Mouse (Mus musculus) cerebral cortex, adult 2 months (tissue): ENCODE results near the gene Tceanc2.

Source experiments
- WGBS: fragments of 180-500 bp; shearing (Covaris S2); methylation state at CpG from one replicate; pipeline ENCODE4 v1.1.7; 2018; 5-methylcytosine and 5-hydroxymethylcytosine counted together

The Tceanc2 gene

GRCm38 (mm10) chr4:107126891-107127524 lies 51.9 kb downstream of the Tceanc2 start:
- 84% methylated on average over 13 of the region's 13 CpGs for WGBS

- WGBS = 73% methylated on average over 10 of the region's 10 CpGs
Observed at GRCm38 (mm10) chr4:107126389-107126788, 52.5 kb downstream of the Tceanc2 start.

DNA sequence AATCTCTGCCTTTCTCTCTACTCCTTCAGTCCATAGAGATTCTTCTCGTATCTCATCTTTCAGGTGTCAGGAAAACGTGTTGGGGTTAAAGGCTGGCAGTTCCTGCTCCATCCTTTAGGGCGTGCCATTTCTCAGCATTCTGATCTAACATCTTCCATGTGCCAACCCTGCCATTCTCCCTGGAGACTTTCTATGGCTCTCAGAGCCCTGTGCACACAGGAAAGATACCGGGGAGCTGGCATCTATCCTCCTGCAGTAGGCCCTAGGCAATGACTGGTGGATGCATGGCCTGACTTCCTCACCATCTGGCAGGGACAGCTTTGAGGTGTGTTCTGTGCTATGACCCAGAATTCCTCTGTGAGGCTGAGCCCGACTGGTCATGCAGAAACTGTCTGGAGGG lies 53.8 kb downstream of the Tceanc2 start:
- 57% methylated on average over 5 of the region's 5 CpGs for WGBS

GRCm38 (mm10) chr4:107124376-107124775 lies 54.5 kb downstream of the Tceanc2 start:
- 53% methylated on average over 7 of the region's 7 CpGs for WGBS

DNA sequence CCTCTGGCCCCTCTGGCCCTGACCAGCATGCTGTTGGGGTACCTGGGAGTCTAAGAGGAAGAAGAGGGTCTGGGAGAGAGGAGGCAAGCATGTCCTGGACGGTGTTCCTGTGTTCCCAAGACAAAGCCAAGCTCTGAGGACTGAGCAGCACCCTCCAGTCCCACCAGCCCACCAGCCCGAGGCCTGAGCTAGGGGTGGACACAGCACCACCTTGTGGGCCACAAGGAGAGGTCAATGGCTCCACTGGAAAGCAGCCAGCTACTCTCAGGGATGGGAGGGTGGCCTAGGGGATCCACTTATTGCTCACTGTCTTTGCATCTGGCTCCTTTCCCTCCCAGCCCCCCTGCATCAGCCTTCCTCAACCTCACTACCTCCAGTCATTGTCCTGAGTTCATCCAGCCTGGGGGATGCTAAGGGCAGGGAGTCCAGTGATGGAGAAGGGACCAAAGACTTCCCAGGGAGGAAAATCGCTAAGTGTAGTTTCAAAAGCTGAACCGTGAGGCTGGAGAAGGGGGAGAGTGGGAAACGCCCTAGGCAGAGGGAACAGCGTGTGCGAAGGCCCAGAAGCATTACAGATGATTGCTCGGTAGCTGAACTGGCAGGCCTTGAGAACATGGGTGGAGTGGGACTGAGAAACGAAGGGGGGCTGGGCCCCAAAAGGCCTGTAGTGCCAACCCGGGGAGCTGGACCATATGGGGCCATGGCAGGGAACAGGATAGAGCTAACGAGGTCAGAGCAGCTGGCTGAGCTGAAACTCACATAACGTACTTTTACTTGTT lies 57.6 kb downstream of the Tceanc2 start:
- 71% methylated on average over 12 of the region's 12 CpGs for WGBS

DNA sequence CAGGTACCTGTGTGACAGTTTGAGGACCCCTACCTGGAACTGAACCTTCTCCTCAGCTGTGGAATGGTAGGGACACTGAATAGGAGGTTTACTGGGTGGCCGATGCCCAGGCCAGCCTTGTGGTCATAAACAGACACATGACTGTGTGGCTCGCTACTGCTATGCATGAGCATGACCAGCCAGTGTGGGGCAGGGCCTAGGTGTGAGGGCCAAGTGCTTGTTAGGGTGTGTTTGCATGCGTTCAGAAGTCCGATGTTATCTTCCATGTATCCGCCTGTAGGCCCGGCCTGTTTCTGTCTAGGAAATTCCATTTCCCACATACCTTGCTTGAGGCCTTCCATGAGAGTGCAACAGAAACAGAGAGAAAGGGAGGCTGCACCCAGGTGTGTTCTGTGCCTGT lies 58.2 kb downstream of the Tceanc2 start:
- WGBS = 95% methylated on average over 6 of the region's 6 CpGs

GRCm38 (mm10) chr4:107119056-107119455 lies 59.9 kb downstream of the Tceanc2 start:
- 69% methylated on average over 4 of the region's 4 CpGs for WGBS

DNA sequence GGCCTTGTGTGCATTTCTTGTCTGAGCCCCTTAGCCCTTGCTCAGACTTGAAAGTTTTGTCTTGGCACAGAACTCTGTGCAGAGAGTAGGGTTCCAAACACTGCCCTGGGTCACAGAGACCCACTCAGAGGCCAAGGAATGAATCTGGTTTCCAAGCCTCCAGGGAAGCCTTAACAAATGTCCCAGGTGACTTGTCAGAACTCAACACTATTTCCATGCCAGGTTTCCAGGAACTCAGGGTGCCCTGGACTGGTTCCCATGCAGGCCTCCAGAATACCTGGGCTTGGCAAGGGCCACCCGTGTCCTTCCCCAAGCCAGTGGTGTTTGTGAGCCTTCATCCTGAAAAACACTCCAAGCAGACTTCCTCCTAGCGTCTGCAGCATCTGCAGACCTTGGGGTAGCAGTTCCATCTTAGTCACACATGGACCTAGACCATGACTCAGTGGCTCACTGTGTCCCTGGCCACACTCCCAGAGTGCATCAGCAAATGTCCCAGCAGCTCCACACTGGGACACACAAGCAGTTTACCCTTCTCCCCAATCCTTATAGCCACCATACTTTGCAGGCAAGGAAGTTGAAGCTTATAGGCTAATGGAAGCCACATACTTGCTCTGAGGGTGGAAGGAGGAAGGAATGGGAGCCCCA lies 61.1 kb downstream of the Tceanc2 start:
- WGBS = 75% methylated on average over 2 of the region's 2 CpGs

- 81% methylated on average over 8 of the region's 8 CpGs for WGBS
Observed at GRCm38 (mm10) chr4:107114278-107114677, 64.6 kb downstream of the Tceanc2 start.

DNA sequence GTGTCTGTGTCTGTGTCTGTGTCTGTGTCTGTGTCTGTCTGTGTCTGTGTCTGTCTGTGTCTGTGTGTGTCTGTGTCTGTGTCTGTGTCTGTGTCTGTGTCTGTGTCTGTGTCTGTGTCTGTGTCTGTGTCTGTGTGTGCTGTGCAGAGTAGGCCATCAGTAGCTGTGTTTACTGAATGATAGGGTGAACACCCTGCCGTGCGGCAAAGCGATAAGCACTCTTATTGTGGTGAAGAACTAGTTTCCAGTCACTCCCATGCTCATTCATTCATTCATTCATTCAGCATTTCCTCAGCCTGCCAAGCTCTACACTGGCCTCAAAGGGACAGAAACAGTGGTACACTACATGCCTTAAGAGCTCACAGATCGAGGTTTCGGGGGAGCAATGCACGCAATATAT lies 69.7 kb downstream of the Tceanc2 start:
- 96% methylated on average over 6 of the region's 6 CpGs for WGBS

DNA sequence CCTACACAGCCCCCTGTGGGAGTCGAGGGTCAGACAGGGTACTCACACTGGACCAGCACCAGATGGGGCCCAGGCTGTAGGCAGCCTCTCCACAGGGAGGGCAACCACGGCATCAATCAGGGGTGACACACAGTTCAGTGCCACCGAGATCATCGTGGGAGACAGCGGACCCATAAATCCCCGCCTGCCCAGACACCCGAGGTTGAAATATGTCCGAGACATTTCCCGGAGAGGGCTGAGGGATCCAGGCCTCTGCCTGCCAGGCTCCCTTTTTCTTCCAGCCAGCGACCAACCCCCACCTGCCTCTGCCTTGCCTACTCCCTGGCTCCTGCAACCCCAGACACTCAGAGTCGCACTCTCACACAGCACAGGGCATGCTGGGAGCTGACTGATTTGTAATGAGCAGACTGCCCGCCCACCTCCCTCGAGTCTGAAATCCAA lies 70.6 kb downstream of the Tceanc2 start:
- 49% methylated on average over 13 of the region's 13 CpGs for WGBS

GRCm38 (mm10) chr4:107106777-107107176 lies 72.1 kb downstream of the Tceanc2 start:
- WGBS = 96% methylated on average over 16 of the region's 16 CpGs

GRCm38 (mm10) chr4:107102220-107102619 lies 76.7 kb downstream of the Tceanc2 start:
- 67% methylated on average over 8 of the region's 8 CpGs for WGBS

DNA sequence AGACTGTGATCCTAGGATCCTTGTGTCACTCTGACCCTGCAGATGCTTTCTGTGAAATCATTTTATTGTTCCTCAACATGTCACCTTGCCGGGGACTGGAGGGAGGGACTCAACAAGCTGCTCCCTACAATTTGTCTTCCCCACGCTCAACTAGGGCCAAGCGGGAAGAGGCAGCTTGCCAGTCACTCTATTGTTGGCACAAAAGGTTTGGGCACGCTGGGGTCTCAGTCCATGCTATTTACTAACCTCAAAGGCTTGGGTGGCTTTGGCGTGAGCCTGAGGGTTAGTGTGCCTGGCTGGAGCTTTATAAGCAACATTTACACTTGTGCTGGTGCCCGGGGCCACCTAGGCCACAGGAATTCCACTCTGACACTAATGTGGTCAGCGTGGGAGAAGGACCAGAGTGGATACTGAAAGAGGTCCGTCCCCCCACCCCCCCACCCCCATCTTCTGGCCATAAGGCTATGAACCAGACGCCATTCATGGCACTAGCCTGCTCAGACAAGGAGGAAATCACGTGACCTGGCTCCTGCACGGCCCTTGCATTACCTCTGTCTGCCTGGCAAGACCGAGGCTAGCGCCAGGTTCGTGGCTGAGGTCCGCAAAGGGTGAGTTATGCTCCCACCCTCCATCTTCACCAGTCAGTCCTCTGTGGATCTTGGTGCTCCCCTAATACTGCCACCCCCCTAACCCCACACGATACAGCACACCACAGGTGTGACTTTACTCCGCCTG lies 80.0 kb downstream of the Tceanc2 start:
- WGBS = 72% methylated on average over 17 of the region's 17 CpGs

- 81% methylated on average over 10 of the region's 10 CpGs for WGBS
Observed at GRCm38 (mm10) chr4:107098375-107098774, 80.5 kb downstream of the Tceanc2 start.

DNA sequence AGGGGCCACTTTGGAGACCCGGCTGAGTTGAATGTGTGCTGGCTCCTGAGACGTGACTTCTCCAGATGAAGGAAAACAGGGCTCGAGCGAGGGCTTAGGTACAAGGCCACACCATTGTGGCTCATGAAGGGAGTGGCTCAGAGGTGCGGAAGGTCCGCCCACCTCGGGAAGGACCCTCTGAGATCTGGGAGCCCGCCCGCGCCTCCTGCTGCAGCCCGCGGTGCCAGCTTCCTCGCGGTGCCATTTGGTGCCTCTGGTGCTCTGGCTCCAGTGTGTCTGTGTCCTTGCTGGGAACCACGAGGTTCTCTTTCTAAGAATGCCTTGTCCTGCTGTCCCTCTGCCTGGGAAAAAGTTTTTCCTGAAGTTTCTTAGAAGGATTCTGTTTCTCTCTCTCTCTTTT lies 81.0 kb downstream of the Tceanc2 start:
- 65% methylated on average over 15 of the region's 15 CpGs for WGBS

GRCm38 (mm10) chr4:107096841-107097373 lies 82.0 kb downstream of the Tceanc2 start, which contains the start of gene Cdcp2:
Gene Cdcp2 (plus strand): TSS chr4:107096891.
- WGBS = 84% methylated on average over 16 of the region's 16 CpGs

- 61% methylated on average over 6 of the region's 6 CpGs for WGBS
Observed at GRCm38 (mm10) chr4:107096043-107096442, 82.9 kb downstream of the Tceanc2 start.

DNA sequence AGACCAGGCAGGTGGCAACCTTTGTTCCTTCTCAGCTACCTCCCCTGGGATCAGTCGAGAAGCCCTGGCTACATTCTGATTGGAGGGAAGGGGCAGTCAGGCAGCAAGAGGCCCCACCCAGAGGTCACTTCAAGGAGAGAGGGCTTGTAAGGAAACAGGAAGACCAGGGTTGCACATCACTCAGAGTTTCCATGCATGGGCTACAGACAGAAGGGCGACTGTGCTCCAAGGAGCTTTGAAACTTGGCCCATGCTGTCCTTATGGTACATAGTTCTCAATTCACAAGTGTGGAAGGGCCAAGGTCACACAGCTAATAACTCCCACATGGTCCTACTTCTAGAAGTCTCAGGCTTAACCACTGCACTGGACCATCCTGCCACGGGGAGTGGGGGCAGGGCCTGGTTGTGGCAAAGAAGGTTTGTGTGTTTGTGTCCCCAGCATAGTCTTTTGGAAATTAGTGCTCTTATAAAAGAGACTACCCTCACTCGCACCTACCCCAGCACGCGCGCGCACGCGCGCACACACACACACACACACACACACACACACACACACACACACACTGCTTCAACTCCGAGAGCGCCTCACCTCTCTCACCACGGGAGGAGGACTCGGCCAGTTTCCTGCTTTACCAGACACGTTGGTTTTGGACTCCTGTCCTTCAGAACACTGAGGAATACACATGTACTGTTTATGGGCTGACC lies 84.3 kb downstream of the Tceanc2 start:
- 90% methylated on average over 16 of the region's 16 CpGs for WGBS

- 93% methylated on average over 14 of the region's 14 CpGs for WGBS
Observed at GRCm38 (mm10) chr4:107091696-107092095, 87.2 kb downstream of the Tceanc2 start.

DNA sequence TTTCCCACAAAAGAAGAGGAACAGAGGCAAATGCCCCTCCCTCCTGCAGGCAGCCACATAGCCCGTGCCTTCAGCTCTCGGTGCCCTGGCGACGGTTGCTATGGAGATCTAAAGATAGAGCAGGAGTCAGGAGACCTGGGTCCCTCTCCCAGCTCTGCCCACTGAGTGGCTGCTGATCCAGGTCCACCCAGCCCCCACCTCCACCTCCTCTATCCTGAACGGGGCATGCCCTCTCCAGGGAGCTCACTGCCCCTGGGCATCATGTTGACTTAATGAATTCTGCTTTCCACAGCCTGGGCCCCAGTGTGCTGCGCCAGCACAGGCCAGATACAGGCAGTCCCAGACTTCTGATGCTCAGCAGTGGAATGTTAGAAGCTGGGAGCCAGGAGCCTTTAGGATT lies 94.1 kb downstream of the Tceanc2 start:
- 13% methylated on average over 6 of the region's 6 CpGs for WGBS
